Mouse (Mus musculus): ENCODE results near the gene Olfr1413.

Olfr1413 gene

GRCm38 (mm10) chr1:92571022-92571421 lies at the start of gene Olfr1413:
Olfr1413 (plus strand) TSS chr1:92571322.
- DNase-seq (ENCODE audit: low read depth, low spot score): no peak

- DNase-seq (ENCODE audit: low read depth, low spot score): peak; percentile 58
Observed at GRCm38 (mm10) chr1:92521376-92521775, 49.7 kb upstream of the Olfr1413 start.

GRCm38 (mm10) chr1:92523764-92524163 lies 47.4 kb upstream of the Olfr1413 start:
- DNase-seq (ENCODE audit: low read depth, low spot score): peak; percentile 10

- no peak for DNase-seq (ENCODE audit: low read depth, low spot score)
Observed at GRCm38 (mm10) chr1:92536972-92537371, 34.1 kb upstream of the Olfr1413 start.

GRCm38 (mm10) chr1:92539071-92539470 lies 32.1 kb upstream of the Olfr1413 start:
- DNase-seq (ENCODE audit: low read depth, low spot score): peak; percentile 31

GRCm38 (mm10) chr1:92545929-92546328 lies 25.2 kb upstream of the Olfr1413 start:
- no peak for DNase-seq (ENCODE audit: low read depth, low spot score)

GRCm38 (mm10) chr1:92585479-92585878 lies 14.4 kb downstream of the Olfr1413 start, which contains the start of gene Olfr1412:
Olfr1412 (plus strand) TSS chr1:92585779.
- DNase-seq (ENCODE audit: low read depth, low spot score): no peak

GRCm38 (mm10) chr1:92594111-92594510 lies 23.0 kb downstream of the Olfr1413 start, which contains the start of gene Olfr1411:
Olfr1411 (plus strand) TSS chr1:92594411.
- no peak for DNase-seq (ENCODE audit: low read depth, low spot score)

- DNase-seq (ENCODE audit: low read depth, low spot score): no peak
Observed at GRCm38 (mm10) chr1:92596019-92596418, 24.9 kb downstream of the Olfr1413 start.

GRCm38 (mm10) chr1:92605482-92605881 lies 34.4 kb downstream of the Olfr1413 start, which contains the start of gene Olfr1410:
Olfr1410 (plus strand) TSS chr1:92605782.
- DNase-seq (ENCODE audit: low read depth, low spot score): no peak

- no peak for DNase-seq (ENCODE audit: low read depth, low spot score)
Observed at GRCm38 (mm10) chr1:92607711-92608110, 36.6 kb downstream of the Olfr1413 start.

- DNase-seq (ENCODE audit: low read depth, low spot score): peak; percentile 24
Observed at GRCm38 (mm10) chr1:92611008-92611407, 39.9 kb downstream of the Olfr1413 start.

- DNase-seq (ENCODE audit: low read depth, low spot score): no peak
Observed at GRCm38 (mm10) chr1:92613175-92613574, 42.1 kb downstream of the Olfr1413 start.

GRCm38 (mm10) chr1:92614516-92614915 lies 43.4 kb downstream of the Olfr1413 start:
- DNase-seq (ENCODE audit: low read depth, low spot score): no peak

GRCm38 (mm10) chr1:92616046-92616445 lies 44.9 kb downstream of the Olfr1413 start:
- DNase-seq (ENCODE audit: low read depth, low spot score): no peak

GRCm38 (mm10) chr1:92617488-92617887 lies 46.4 kb downstream of the Olfr1413 start, which contains the start of gene Olfr12:
Olfr12 (plus strand) TSS chr1:92617788.
- no peak for DNase-seq (ENCODE audit: low read depth, low spot score)

- no peak for DNase-seq (ENCODE audit: low read depth, low spot score)
Observed at GRCm38 (mm10) chr1:92618360-92618759, 47.2 kb downstream of the Olfr1413 start.

Data from telencephalon, adult 2 months (tissue).